Mouse (Mus musculus): ENCODE measurements at regions not wholly inside any gene's neighbourhood (a gene's known extent, or its start where the extent isn't known, plus 50 kb on each side); places are given as distances from the start of the nearest gene placed in this dataset.
"Not testable (repeated sequence)": the region's sequence is repeated elsewhere in the genome, so short reads cannot be mapped to it uniquely, and the experiment has no call there.

DNA sequence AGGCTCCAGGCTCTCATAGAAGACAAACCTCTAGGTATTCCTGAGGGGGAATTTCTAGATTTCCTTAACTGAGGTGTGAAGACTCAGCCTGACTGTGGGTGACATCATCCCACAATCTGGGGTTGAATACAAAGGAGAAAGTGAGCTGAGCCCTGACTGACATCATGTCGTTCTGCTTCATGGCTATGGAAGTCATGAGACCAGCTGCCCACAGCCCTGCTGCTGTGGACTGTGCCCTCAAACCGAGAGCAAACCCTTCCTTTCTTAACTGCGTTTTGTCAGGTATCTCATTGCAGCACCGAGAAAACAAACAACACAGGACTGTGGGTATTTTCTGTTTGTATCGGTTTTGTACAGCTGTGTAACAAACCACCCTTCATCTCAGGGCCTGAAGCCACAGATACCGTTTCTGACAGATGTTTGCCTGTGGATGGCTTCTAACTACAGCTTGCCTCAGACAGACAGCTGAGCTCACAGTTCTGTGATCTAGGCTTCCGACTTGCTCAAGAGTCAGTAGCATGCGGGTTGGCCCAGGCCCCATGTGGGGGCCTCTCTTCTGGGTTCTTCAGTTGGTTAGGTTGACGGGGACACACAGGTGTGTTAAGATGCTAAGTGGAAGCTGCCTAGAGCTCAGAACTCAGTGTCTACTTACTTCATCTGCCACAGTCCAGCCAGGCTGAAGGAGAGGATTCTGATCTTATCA is 150.9 kb downstream of the Tpra1 start:
- no peak for DNase-seq (ENCODE audit: low read depth, low spot score)

DNA sequence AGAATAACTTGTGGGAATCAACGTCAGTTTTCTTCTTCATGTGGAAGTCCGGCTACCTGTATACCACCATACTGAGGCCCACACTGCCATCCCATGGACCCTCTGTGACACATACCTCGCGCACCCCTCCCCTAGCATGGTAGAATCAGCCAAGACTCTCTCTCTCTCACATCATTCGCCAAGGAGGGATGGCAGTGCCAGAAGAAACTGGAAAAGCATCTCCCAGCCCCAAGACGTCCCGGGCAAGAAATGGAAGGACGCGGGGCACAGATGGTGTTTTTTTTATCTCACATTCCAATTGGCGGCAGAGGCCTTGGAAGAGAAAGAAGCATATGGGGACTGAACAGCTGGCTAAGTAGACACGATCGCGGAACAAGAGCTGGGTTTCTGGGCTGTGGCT is 152.0 kb downstream of the Tpra1 start:
- DNase-seq (ENCODE audit: low read depth, low spot score), result no peak

DNA sequence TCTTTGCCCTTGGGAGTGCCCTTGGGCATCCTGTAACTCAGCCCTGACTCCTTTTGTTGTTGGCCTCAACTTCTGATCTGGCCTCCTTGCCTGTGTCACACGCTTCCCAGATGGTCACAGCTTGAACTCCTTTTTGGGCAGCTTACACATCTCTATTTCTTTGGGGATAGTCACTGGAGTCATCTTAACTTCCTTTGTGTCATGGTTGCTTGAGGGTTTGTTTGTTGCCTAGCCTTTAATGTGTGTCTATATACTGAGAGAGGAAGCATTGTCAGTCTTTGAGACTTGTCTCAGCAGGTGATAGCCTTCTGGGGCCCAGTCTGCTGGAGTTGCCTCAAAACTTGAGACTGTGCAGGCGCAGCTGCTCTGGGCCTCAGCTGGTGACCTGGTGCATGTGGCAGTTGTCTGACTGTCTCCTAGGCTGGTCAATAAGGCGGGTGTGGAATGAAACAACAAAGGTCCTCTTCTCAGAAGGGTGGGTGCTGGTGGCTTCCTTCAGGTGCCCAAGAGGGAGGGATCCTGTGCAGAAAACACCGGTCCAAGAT is 157.5 kb downstream of the Tpra1 start:
- no peak for DNase-seq (ENCODE audit: low read depth, low spot score)

DNA sequence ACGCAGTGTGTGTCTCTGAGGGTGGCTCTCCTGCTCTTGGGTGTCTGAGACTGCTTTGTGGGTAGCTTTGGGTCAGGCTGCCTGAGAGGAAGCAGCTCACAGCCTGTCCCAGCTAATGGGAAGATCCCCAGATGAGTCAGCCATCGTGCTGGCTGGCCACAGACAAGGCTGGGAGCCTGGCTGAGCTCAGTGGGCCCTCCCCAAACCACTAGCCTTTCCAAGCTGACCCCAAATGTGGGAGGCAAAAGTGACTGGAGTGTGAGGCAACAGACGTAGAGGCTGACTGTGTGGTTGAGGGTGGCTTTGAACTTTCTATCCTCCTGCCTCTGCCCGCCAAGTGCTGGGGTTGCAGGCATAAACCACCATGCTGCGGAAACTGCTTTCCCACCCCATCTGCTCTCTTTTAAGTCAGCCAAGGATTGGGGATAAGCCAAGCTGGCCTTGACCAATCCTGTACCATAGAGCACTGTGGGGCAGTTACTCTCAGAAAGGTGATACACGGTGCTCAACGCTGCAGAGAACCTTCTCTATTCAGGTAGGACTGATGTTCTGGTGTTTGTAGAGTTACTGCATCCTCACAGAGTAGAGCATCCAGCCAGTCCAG is 163.0 kb downstream of the Tpra1 start:
- DNase-seq (ENCODE audit: low read depth, low spot score), result no peak

DNA sequence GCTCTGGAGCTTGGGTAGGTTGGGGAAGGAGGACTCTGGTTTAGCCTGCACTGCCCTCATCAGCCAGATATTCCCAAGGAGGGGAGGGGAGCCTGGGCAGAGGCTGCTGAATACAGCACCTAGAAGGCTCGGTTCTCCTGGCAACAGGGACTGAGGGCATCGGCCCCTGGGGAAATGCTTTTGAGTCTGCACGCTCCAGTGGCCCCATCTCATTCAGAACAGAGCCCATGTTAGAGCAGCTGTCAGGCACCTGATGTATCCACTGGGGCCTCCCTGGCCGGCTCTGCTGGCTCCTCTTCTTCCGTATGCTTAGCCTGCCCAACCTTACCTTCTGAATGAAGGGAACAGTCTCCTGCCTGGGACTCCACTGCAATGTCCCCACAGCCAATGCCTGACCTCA is 164.5 kb downstream of the Tpra1 start:
- no peak for DNase-seq (ENCODE audit: low read depth, low spot score)

DNA sequence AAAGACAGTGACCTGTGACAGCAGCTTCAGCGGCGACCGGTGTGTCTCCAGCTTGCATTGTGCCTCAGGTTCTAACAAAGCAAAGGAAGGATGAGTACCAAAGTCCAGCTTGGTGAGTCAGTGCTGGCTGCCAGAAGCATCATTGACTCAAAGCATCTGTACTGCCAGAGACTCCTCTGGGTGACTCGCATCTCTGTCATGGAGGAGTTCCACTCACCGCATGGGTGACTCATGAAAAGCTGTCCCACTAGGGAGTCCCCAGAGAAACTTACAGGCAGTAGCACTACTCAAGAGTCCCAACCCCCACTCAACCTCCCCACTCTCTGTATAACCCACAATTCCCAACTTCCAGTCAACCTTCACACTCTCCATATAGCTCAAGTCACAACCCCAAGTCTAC is 166.2 kb downstream of the Tpra1 start:
- no peak for DNase-seq (ENCODE audit: low read depth, low spot score)

DNA sequence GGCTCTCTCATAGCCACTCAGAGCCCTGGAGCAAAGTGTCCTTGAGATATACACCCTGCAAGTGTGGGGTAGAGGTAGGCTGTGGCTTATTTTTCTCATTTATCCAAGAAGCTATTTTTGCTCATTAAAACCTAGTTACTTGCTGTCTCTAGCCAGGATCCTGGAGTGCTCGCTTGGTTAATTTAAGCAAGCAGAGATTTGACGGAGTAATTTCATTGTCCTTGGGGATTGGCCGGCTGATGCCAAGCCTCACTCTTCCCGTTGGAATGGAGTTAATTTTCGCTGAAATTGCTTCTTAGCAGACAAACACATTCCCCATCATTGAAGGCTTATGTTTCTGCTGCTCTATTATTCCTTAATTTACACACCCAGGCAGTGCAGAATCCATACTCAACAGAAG is 167.1 kb downstream of the Tpra1 start:
- no peak for DNase-seq (ENCODE audit: low read depth, low spot score)

DNA sequence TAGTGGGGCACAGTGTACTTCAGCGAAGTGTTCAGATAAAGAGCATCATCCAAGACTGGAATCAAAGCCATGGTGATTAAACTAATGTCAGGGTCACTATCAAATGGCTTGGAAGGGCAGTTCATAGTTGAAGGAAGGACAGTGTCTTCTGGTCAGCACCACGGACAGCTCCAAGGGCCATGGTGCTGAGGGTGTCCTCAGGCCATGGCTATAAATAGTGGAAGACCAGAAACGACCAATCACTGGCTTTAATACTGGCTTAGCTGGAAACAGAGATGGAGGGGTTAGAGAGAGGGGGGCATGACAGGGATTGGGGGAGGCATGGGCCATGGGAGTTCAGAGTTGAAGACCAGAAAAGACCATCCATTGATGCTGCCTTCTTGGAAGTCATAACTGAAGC is 168.0 kb downstream of the Tpra1 start:
- DNase-seq (ENCODE audit: low read depth, low spot score), result peak; percentile 79

DNA sequence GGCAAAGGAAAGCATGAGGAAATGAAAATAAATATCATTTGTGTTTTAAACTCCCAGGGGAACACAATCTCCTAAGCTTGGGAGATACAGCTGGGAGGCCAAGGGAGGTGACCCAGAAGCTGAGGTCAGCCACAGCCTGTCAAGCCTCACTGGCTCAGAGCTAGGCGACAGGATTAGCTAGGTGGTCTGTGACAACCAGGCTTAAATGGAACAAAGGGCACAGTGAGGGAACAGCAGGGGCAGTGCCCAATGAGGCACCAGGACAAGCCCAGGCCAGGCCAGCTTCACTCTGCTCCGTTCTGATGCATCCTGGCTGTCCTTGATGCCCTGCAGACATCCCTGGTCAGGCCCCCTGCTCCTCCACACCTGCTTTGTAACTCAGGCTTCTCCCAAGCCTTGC is 169.7 kb downstream of the Tpra1 start:
- DNase-seq (ENCODE audit: low read depth, low spot score), result no peak

DNA sequence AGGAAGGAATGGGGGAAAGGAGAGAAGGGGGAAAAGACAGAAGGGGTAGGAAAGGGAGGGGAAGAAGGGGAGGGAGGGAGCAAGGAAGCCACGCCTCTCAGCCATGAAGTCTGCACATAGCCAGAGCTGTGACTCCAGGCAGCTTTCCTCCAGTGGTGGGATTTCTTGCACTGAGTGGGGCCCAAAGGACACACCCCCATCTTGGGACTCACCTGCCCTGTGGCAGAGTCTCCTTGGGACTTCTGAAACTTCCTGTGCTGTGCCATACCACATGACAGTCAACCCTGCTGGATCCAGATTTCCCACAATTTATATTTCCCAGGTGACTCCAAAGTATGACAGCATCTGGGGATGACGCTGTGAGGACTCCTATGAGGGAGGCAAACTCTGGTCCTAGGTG is 170.5 kb downstream of the Tpra1 start:
- DNase-seq (ENCODE audit: low read depth, low spot score), result no peak

DNA sequence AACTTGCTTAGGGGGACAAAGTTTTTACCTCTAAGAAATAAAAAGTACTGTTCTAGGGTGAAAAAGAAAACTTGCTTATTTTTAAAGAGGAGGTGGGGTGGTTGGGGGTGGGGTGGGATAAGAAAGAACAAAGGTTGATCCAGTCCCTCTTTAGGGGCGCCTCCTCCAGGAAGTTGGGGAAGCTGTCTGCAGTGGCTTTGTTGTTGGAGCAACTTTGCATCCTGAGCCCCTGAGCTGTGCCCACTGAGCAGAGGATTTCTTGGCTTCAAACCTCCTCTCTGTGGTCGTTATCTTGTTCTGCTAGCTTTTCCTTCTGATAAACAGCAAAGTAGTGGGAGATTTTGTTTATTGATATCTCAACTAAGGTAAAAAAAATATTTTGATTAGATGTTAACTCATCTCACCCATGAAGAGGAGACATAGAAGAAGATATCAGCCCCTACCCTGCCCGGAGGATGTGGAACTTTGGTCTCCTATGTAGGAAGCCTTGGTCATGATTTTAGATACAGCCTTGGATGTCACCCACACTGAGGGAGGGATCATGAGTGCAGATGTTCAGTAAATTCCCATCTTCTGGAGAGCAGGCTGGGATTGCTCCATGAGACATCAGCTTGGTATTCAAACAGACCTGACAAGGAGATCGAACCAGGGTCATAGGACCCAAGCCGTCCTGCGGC is 179.7 kb downstream of the Tpra1 start:
- DNase-seq (ENCODE audit: low read depth, low spot score), result no peak

DNA sequence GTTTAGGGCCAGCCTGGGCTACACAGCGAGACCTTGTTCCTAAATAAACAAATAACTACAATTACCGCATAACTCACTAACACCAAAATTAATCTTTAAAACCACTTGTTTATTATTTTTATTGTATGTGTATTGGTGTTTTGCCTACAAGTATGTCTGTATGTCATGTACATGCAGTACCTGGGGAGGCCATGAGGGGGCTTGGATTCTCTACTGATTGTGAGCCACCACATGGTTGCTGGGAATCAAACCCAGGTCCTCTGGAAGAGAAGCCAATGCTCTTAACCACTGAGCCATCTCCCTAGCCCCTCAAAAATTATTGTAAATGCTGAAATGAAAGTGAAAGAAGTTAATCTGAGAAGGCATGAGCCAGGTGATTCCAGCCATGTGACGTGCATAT is 182.4 kb downstream of the Tpra1 start:
- no peak for DNase-seq (ENCODE audit: low read depth, low spot score)

DNA sequence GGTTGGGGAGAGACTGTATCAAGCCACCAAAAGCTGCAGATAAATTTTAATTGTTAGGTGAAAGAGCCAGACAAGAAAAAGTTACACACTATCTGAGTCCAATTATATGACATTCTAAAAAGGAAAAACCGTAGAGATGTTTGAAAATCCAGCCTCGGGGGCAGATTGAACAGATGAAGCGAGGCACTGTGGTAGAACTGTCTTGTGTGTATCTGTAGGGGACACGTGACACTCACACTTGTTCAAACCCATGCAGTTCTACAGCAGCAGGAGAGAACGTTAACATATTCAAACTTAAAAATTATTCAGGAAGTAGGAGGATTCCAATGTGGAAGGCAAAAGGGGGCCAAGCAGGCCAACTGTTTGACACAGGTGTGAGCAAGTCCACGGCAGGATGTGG is 183.1 kb downstream of the Tpra1 start:
- no peak for DNase-seq (ENCODE audit: low read depth, low spot score)

DNA sequence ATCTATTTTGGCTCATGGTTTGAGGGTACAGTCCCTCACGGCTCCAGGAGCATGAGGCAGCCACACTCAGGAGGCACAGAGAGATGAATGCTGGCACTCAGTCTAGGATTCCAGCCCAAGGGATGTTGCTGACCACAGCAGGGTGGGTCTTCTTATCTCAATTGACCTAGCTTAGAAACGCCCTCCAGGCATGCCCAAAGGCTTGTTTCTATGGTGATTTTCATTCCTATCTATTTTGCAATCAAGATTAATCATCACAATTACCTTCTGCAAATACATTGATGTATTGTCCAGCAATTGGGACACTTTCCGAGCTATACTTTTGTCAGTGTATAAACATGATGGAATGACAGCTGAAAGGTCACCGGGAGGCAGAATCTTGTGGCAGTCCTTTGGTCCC is 185.6 kb downstream of the Tpra1 start:
- DNase-seq (ENCODE audit: low read depth, low spot score), result no peak

DNA sequence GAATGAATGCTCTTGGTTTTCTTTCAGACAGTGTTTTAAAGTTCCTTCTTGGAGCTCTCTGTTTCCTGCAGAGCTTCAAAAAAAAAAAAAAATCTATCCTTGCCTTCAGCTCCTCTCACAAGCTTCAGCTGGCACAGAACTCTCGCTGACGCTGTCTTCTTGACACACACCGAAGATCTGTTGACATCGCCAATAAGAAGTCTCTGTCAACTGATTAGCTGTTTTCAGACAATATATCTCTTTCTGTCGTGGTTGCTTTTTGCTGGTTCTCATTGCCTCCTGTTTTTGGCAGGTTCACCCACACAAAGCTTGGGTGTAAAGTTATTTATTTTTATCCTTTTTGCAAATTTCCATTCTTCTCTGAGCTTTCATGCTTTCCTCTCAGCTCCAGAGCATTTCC is 188.0 kb downstream of the Tpra1 start:
- DNase-seq (ENCODE audit: low read depth, low spot score), result no peak

DNA sequence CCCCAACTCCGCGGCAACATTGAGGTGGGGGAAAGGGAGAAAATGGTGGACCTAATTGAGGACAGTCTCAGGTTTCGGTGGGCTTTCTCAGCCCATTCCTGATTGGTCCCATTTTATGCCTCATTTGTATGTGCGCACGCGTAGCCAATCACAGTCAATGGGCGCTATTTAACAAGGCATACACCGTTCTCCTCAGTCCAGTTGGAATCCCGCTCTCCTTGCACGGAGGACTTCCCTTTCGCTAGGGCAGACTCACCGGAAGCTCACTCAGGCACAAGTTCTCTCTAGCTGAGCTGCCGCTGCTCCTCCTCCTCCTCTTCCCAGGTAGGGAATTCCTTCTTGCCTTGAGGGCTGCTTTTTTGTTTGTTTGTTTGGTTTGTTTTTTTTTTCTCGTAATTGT is 193.9 kb downstream of the Tpra1 start:
- no peak for DNase-seq (ENCODE audit: low read depth, low spot score)

DNA sequence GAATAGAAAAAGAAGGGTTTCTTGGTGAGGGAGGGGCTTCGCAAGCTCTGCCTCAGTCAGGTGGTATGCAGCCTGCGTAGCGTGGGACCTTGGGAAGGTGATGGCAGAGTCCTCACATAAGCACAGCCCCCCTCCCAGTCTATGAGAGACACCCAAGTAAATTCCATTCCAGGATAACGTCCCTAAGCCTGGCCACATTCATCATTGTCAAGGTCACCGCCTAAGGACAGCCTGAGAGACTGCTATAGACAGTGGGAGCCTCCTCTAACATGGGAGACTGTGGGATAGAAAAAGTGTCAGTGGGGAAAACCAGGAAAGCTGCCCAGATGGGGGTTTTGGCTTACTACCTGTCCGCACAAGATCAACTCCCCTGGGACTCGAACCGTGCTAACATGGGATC is 195.5 kb downstream of the Tpra1 start:
- no peak for DNase-seq (ENCODE audit: low read depth, low spot score)

DNA sequence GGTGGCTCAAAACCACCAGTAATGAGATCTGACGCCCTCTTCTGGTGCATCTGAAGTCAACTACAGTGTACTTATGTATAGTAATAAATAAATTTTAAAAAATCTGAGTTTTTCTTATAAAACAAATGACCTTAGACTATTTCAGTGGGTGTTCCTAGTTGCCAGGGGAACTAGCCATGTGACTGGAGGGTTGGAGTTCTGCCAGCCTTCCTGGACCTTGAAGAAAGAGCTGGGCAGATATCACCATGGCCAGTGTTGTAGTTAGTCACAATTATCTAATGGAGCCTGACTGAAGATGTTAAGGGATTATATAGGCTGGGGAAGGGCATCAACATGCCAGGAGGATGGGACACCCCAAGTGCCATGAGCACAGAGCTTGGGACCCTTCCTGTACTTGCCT is 217.2 kb downstream of the Tpra1 start:
- DNase-seq (ENCODE audit: low read depth, low spot score), result no peak

DNA sequence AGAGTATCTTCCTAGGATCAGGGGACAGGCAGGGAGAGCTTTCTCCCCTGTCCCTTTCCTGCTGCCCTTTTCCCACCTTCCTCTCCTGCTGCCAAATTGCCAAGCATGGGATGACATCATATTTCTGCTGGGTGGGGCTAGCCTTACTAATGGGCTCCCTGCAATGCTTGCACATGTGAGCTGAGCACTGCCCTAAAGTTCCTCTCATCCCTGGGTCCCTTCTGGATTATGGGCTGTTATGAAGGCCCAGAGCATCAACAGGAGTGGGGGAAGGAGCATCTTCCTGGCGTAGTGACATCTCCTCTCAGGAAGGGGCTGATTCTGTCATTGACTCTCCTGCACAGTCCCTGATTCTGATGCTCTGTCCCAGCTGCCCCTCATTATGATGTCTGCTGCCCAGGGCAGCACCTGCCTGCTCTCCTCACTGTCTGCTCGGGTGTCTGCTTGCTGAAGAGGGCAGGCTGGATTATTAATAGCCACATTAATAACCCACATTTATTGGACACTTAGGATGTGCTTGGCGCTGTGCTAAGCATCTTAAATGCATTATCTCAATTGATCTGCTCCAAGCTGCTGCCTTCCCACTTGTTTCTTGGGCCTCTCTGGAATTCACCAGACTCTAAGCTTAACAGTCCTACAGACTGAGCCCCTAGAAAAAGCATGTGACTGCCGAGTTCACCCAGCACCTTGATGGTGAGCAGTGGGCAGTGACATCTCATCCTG is 219.1 kb downstream of the Tpra1 start:
- no peak for DNase-seq (ENCODE audit: low read depth, low spot score)

DNA sequence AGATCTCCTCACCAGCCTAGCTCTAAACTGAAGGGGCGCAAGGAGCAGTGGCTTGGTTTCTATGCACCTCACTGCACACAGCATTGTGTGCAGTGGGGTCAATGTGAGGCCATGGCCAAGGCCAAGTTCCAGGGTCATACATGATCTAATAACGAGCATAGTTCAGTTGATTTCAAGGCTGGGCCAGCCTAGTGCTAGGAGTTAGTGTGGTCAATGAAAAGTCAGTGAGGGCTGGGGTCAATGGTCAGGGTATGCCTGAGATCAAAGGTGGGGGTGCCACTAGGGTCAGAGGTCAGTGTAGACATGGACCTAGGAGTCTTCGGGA is 219.7 kb downstream of the Tpra1 start:
- DNase-seq (ENCODE audit: low read depth, low spot score), result no peak

DNA sequence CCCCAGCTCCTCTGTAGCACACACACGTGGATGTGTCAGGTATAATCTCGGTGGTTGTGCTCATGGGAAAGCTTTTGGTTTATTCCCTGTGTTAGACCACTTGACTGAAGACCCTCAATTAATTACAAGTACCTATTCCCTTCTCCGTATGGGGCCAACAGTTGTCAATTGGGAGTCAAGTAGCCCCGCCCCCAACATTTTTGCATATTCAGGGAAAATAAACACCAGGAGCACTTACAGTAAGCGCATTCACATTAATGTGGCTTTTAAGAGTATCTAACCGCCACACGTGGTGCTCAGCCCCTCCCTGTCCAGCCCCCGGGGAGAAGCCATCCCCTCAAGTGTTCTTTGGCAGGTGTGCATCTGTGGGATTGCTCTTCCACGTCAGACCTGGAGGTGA is 223.9 kb downstream of the Tpra1 start:
- DNase-seq (ENCODE audit: low read depth, low spot score), result no peak

DNA sequence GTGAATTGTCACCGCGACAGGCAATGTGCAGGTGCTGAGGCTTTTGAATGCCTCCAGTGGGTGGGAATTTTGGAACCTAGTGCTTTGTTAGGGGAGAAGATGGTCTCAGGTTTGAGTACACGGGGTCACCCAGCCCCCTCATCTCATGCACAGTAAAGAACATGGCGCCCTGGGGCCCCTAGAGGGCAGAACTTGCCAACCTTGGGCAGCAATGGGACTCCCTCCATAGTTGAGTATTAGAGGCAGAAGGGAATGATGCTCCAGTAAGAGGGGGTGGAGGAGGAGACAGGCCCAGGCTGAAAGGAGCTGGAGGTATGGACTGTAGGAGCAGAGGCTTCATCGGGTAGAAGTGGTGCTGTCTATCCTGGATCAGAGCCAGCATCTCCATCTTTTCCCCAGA is 226.1 kb downstream of the Tpra1 start:
- DNase-seq (ENCODE audit: low read depth, low spot score), result not testable (repeated sequence)

DNA sequence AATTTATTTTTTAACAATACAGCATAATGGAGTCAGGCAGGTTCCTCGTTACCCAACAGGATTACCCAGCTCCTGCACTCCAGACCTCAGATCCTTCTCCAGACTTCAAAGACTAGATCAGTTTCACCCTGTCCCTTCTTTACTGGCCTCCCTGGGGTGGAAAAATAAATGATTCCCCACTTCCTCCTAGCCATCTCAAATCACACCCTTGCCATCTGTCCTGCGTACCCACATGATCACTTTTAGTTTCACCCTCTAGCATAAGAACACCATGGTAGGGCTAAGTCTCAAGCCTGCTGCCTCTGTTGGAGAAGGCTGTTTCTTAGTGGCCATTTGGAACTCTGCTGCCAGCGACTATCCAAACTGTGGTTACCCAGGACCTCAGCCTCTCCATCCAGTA is 222.0 kb downstream of the Plxna1 start:
- no peak for DNase-seq (ENCODE audit: low read depth, low spot score)

Measured in forelimb bud, embryonic 11.5 days (tissue).